Mouse (Mus musculus): ENCODE data around the gene Kcne2. TPM values are rescaled to one million over a fixed set of nuclear protein-coding genes. Genes with fewer than 3 reads are reported as not detected.

The Kcne2 gene
- not detected in 2 replicates for polyA plus RNA-seq (2012; rRNA removed)

- Histone ChIP-seq H3K4me1 (ENCODE audit: control insufficient read depth, insufficient read depth, insufficient read length) (no peaks in the 10 kb centered on the region), H3K27me3 (ENCODE audit: control insufficient read depth, insufficient read depth, low read length) (0 out of 2 replicates have a peak, but pooled peaks cover 1% of the 10 kb centered on the region), H3K36me3 (ENCODE audit: control insufficient read depth, insufficient read depth, low read length) (no peaks in the 10 kb centered on the region), H3K27ac (ENCODE audit: insufficient read depth, low read length) (no peak within 1 kb of the TSS), H3K4me3 (ENCODE audit: extremely low read depth, insufficient read depth, insufficient read length) (no peak within 1 kb of the TSS)
- no peak for DNase-seq (ENCODE audit: low read depth in 1 of 2, low spot score in 2 of 2)
- TF ChIP-seq CTCF (IDR thresholded peaks at IDR 0.05; ENCODE audit: extremely low read depth, insufficient read depth, insufficient read length, insufficient replicate concordance), result no peak
- TF ChIP-seq POLR2A (IDR thresholded peaks at IDR 0.05; ENCODE audit: low read depth, low read length), result no peak
- WGBS, result 78% methylated on average over 10 of the region's 10 CpGs
These were observed at the start of gene Kcne2 for GRCm38 (mm10) chr16:92292101-92292500. Gene Kcne2 (plus strand): TSS chr16:92292389.

- no peak overlapping the region for H3K27ac ChIP-seq (ENCODE audit: insufficient read depth, low read length)
- DNase-seq (ENCODE audit: low read depth in 1 of 2, low spot score in 2 of 2), result no peak
- WGBS, result 43% methylated on average over 2 of the region's 2 CpGs
- H3K27me3 ChIP-seq (ENCODE audit: control insufficient read depth, insufficient read depth, low read length), result no peaks in the 10 kb centered on the region
- no peak overlapping the region for H3K4me3 ChIP-seq (ENCODE audit: extremely low read depth, insufficient read depth, insufficient read length)
- H3K36me3 ChIP-seq (ENCODE audit: control insufficient read depth, insufficient read depth, low read length), result no peaks in the 10 kb centered on the region
- H3K4me1 ChIP-seq (ENCODE audit: control insufficient read depth, insufficient read depth, insufficient read length), result no peaks in the 10 kb centered on the region
- TF ChIP-seq POLR2A (IDR thresholded peaks at IDR 0.05; ENCODE audit: low read depth, low read length), result no peak
- TF ChIP-seq CTCF (IDR thresholded peaks at IDR 0.05; ENCODE audit: extremely low read depth, insufficient read depth, insufficient read length, insufficient replicate concordance), result no peak
These were observed 46.3 kb upstream of the Kcne2 start for GRCm38 (mm10) chr16:92245909-92246308.

GRCm38 (mm10) chr16:92246974-92247373 lies 45.2 kb upstream of the Kcne2 start:
- Histone ChIP-seq H3K27me3 (ENCODE audit: control insufficient read depth, insufficient read depth, low read length) (no peaks in the 10 kb centered on the region), H3K4me1 (ENCODE audit: control insufficient read depth, insufficient read depth, insufficient read length) (no peaks in the 10 kb centered on the region), H3K4me3 (ENCODE audit: extremely low read depth, insufficient read depth, insufficient read length) (no peak overlapping the region), H3K27ac (ENCODE audit: insufficient read depth, low read length) (no peak overlapping the region), H3K36me3 (ENCODE audit: control insufficient read depth, insufficient read depth, low read length) (no peaks in the 10 kb centered on the region)
- no peak for DNase-seq (ENCODE audit: low read depth in 1 of 2, low spot score in 2 of 2)
- TF ChIP-seq POLR2A (IDR thresholded peaks at IDR 0.05; ENCODE audit: low read depth, low read length) (no peak), CTCF (IDR thresholded peaks at IDR 0.05; ENCODE audit: extremely low read depth, insufficient read depth, insufficient read length, insufficient replicate concordance) (no peak)
- 55% methylated on average over 2 of the region's 2 CpGs for WGBS

GRCm38 (mm10) chr16:92247700-92248099 lies 44.5 kb upstream of the Kcne2 start:
- 66% methylated on average over 11 of the region's 11 CpGs for WGBS

GRCm38 (mm10) chr16:92249681-92250080 lies 42.5 kb upstream of the Kcne2 start:
- Histone ChIP-seq H3K27me3 (ENCODE audit: control insufficient read depth, insufficient read depth, low read length) (no peaks in the 10 kb centered on the region), H3K4me3 (ENCODE audit: extremely low read depth, insufficient read depth, insufficient read length) (no peak overlapping the region), H3K4me1 (ENCODE audit: control insufficient read depth, insufficient read depth, insufficient read length) (no peaks in the 10 kb centered on the region), H3K36me3 (ENCODE audit: control insufficient read depth, insufficient read depth, low read length) (no peaks in the 10 kb centered on the region), H3K27ac (ENCODE audit: insufficient read depth, low read length) (no peak overlapping the region)
- DNase-seq (ENCODE audit: low read depth in 1 of 2, low spot score in 2 of 2), result no peak
- 84% methylated on average over 3 of the region's 3 CpGs for WGBS
- no peak for TF ChIP-seq POLR2A (IDR thresholded peaks at IDR 0.05; ENCODE audit: low read depth, low read length)
- TF ChIP-seq CTCF (IDR thresholded peaks at IDR 0.05; ENCODE audit: extremely low read depth, insufficient read depth, insufficient read length, insufficient replicate concordance), result no peak

More at GRCm38 (mm10) chr16:92247700-92248099, 44.5 kb upstream of the Kcne2 start:
- H3K27me3 ChIP-seq (ENCODE audit: control insufficient read depth, insufficient read depth, low read length), result no peaks in the 10 kb centered on the region
- no peak for DNase-seq (ENCODE audit: low read depth in 1 of 2, low spot score in 2 of 2)
- no peak overlapping the region for H3K4me3 ChIP-seq (ENCODE audit: extremely low read depth, insufficient read depth, insufficient read length)
- H3K36me3 ChIP-seq (ENCODE audit: control insufficient read depth, insufficient read depth, low read length), result no peaks in the 10 kb centered on the region
- H3K4me1 ChIP-seq (ENCODE audit: control insufficient read depth, insufficient read depth, insufficient read length), result no peaks in the 10 kb centered on the region
- no peak for TF ChIP-seq CTCF (IDR thresholded peaks at IDR 0.05; ENCODE audit: extremely low read depth, insufficient read depth, insufficient read length, insufficient replicate concordance)
- TF ChIP-seq POLR2A (IDR thresholded peaks at IDR 0.05; ENCODE audit: low read depth, low read length), result no peak
- no peak overlapping the region for H3K27ac ChIP-seq (ENCODE audit: insufficient read depth, low read length)

- no peaks in the 10 kb centered on the region for H3K36me3 ChIP-seq (ENCODE audit: control insufficient read depth, insufficient read depth, low read length)
- no peaks in the 10 kb centered on the region for H3K4me1 ChIP-seq (ENCODE audit: control insufficient read depth, insufficient read depth, insufficient read length)
- 84% methylated on average over 5 of the region's 5 CpGs for WGBS
- no peak overlapping the region for H3K4me3 ChIP-seq (ENCODE audit: extremely low read depth, insufficient read depth, insufficient read length)
- TF ChIP-seq POLR2A (IDR thresholded peaks at IDR 0.05; ENCODE audit: low read depth, low read length) (no peak), CTCF (IDR thresholded peaks at IDR 0.05; ENCODE audit: extremely low read depth, insufficient read depth, insufficient read length, insufficient replicate concordance) (no peak)
- no peaks in the 10 kb centered on the region for H3K27me3 ChIP-seq (ENCODE audit: control insufficient read depth, insufficient read depth, low read length)
- no peak overlapping the region for H3K27ac ChIP-seq (ENCODE audit: insufficient read depth, low read length)
- no peak for DNase-seq (ENCODE audit: low read depth in 1 of 2, low spot score in 2 of 2)
These were observed 41.7 kb upstream of the Kcne2 start for GRCm38 (mm10) chr16:92250452-92250851.

- Histone ChIP-seq H3K4me3 (ENCODE audit: extremely low read depth, insufficient read depth, insufficient read length) (no peak overlapping the region), H3K27me3 (ENCODE audit: control insufficient read depth, insufficient read depth, low read length) (no peaks in the 10 kb centered on the region), H3K27ac (ENCODE audit: insufficient read depth, low read length) (no peak overlapping the region), H3K36me3 (ENCODE audit: control insufficient read depth, insufficient read depth, low read length) (no peaks in the 10 kb centered on the region), H3K4me1 (ENCODE audit: control insufficient read depth, insufficient read depth, insufficient read length) (no peaks in the 10 kb centered on the region)
- no peak for DNase-seq (ENCODE audit: low read depth in 1 of 2, low spot score in 2 of 2)
- 85% methylated on average over 3 of the region's 3 CpGs for WGBS
- TF ChIP-seq POLR2A (IDR thresholded peaks at IDR 0.05; ENCODE audit: low read depth, low read length) (no peak), CTCF (IDR thresholded peaks at IDR 0.05; ENCODE audit: extremely low read depth, insufficient read depth, insufficient read length, insufficient replicate concordance) (no peak)
These were observed 37.9 kb upstream of the Kcne2 start for GRCm38 (mm10) chr16:92254316-92254715.

Data from spleen, adult 2 months (tissue).